Mouse (Mus musculus) kidney, postnatal 36 days (tissue): ENCODE data around the gene Crocc.
A peak's percentile ranks its signal among the peaks of the same experiment; 100 is the strongest.

Source experiments
- DNase-seq, 2 experiments: peaks; one replicate each; pipeline ENCODE4 v3.0.0; 2021 to 2022; ENCODE audit warnings: mixed read lengths in 2 of 2

Gene Crocc

DNA sequence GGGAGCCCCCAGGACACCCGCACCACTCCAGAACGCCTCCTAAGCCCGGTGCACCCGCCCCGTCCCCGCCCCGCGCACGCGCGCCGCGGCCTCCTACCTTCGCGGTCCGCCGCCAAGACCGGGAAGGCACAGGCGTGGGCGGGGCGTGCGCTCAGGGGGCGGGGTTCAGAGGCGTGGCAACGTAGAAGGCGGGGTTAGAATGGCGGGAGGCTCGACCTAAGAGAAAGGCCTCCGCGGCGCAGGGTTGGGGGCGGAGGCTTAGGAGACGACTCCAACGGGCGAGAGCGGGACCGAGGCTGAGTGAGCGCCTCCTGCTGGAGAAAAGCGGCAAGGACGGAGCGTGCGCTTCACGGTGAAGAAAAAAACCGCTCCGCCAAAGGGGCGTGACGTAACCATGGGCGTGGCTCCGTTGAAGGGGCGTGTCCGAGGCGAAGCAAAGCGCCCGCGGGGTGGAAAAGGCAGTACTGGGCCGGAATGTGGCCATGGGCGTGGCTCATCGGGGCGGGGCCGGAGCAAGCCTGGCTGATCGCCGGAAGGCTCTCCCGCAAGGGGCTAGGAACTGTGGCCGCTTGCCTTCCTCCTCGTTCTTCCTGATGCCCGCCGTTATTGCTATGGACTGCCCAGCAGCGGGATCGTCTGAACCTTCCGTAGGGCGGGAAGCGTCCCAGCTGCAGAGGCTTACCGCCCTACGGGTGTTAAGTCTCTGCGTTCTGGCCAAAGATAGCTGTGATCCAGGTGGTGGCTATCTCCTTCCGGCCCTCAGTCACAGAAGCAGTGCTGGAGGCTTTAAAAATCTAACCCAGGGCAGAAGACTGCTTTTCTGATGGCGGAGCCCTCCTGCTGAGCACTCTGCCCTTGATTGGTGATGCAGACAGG, at the start of gene Crocc:
Gene Crocc (minus strand): TSS at position 125 of the 876 bp plus-strand sequence.
- DNase-seq = peak; percentile 99 to 100

DNA sequence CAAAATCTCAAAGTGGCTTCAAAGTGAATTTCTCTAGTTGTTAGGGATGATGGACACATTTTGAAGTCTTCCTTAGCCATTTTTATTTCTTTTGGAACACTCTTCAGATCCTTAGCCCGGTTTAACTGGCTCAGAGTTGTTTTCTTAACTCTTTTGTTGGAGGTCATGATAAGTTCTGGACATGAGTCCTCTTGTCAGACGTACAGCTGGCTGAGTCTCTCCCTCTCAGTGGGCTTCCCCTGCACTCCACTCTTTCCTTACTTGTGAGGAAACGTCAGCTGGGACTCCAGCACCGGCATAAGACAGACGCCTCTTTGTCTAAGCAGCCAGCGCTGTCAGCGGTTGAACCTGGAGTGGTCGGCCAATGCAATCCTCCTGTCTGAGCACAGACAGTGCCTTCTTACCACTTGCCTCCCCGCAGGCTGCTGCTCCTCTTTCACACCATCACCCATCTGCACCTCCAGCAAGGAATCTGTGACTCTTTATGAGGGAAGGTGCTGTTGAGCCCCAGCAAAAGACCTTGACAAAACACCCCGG, 47.9 kb upstream of the Crocc start:
- DNase-seq = no peak

DNA sequence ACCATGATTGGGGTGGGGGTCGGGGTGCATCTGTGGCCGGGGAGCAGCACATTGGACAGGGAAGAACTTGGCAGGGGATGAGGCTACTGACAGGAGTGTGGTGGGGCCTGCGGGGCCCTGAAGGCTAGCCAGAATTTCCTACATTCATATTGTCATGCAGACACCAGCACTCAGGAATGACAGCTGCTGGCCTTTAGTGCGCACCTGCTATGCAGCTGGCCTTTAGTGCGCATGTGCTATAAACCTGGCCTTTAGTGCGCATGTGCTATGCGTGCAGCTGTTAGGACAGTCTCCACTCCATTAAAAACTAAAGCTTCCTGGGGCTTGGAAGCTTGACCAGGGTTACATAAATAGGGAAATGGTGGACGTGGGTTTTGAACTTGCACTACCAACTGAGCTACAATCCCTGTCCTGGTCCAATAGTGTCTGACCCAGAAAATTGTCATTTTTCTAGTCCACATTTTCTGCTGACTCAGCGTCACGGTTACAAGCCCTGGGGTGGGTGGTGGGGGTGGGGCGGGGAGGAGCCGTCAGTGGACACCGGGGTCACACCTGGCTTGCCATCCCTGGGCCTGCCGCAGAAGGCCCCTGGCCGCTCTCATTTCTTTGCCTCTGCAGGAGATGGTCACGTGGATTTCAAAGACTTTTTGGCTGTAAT, 46.3 kb upstream of the Crocc start:
- DNase-seq = no peak

DNA sequence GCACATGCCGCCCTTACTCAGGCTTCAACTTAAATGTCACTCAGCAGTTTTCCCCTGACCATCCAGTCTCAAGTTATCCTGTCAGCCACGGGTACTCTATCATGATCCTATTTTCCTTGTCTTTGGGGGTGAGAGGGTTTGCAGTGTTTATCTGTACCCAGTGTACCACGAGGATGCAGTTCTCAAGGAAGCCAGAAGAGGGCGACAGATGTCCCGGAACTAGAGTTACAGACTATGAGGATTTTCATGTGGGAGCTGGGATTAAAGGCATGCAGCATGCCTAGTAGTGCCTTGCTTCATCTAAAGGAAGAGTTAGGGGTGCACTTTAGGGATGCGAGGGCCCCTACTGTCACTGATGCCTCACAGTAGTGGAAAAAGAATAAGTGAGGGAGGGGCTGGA, 41.5 kb upstream of the Crocc start:
- peak; percentile 29 to 69 for DNase-seq

DNA sequence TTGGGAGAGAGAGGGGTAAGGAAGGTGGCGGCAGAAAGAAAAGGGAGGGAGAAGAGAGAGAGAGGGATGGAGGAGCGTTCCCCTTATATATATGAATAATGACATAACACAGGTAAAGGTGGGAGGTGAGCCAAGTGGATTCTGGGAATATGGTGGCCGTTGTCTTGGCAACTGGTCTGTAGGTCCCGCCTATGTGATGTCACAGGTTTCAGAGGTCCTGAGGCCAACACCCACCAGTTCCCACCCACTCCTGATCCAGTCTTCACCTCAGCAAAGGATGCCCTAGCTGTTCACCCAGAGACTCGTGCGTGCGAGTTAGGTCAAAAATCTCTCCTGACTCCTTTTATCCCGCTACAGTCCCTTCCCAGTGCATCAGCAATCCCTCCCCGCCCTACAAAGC, 40.9 kb upstream of the Crocc start:
- no peak for DNase-seq

DNA sequence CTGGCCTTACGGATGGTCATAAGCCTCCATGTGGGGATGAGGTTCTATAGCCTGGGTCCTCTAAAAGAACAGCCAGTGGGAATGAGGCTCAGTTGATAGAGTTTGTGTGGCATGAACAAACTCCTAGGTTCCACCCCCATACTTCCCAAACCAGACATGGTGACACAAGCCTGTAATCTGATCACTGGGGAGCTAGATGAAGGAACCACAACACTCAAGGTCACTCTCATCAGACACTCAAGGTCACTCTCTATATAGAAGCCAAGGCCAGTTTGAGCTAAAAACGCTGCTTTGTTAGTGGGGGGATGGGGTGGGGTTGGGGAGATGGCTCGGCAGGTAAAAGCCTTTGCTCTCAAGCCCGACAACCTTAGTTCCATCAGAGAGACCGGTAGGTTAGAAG, 39.6 kb upstream of the Crocc start:
- no peak for DNase-seq

DNA sequence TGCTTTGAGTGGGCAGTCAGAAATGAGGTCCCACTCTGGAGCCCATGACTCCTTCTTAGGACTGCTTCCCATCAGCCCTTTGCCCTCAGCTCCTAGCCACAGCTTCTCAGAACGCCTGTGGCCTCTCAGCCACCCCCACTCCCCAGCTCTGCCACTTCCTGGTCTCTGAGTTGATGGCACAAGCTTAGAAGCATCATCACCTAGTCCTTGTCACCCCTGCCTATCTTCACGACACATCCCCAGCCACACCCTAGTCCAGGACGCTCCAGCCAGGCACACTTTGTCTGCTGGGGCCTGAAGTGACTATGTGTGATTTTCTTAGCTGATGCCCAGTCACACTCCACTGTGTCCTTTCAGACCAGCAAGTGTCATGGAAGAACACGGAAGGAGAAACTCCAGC, 38.6 kb upstream of the Crocc start:
- DNase-seq = no peak

DNA sequence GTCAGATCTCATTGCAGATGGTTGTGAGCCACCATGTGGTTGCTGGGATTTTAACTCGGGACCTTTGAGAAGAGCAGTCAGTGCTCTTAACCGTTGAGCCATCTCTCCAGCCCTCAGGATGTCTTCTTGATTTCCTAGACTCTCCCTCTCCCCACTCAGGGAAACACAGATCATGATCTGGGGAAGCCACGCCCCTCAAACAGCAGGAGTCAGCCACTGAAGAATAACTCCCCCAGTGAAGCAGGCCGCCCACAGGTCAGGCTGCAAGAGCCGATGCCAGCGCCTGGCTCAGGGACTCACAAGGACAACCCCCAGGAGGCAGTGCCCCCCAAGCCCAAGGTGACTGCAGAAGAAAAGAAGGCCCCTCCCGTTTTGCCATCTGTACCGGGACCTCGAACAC, 36.4 kb upstream of the Crocc start:
- DNase-seq = no peak

DNA sequence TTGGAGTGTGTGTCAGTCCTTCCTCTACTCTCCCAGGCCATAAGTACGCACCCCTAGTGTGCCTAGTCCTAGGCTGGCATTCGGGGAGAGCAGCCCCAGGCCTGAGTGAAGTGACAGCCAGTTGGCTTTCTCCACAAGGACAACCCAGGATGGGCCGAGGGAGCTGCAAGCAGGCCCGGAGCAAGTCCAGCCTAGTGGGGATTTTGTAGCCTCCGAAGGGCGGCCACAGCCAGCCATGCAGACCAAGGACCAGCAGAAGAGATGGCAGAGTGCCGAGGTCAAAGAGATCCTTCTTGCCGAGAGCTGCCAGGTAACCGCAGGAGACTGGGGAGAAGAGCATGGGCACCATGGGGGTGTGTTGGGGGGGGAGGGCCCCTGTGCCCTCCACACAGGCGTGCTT, 34.7 kb upstream of the Crocc start:
- DNase-seq = peak; percentile 65 to 69

DNA sequence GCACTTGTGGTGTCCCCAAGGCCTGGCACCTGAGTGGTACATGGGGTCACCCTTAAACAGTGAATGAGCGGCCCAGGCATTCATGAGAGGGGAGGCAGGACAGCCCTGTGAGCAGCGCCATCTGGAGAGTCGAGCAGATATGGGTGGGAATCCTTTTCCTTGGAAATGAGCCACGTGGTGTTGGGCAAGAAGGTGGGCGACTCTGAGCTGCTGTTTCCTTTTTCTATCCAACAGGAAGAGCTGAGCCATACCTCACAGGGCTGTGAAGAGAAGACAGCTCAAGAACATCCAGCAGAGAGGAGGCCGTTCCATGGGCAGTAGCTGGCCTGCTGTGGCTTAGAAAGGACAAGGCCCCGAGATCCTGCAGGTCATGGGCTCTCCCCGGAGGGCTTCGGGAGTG, 28.4 kb upstream of the Crocc start:
- no peak for DNase-seq

DNA sequence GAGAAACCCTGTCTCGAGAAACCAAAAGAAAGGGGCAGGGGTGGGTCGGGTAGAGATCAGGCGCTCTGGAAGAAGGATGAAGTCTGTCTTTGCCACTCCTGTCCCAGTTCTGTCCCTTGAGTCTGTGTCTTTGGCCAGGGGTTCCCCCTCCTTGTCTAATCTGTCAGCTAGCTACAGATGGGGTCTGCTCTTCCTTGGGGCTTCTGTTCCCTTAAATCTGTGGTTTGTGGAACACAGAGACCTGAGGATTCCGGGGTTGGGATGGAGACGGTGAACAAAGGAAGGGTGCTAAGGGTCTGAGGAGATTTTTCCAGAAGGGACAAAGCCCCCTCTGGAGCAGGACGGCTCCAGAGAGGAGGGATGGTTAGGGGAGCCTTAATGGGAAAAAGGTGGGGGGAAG, 27.7 kb upstream of the Crocc start, which contains the start of gene Spata21:
Gene Spata21 (plus strand): TSS at position 301 of the 400 bp plus-strand sequence.
- no peak for DNase-seq

DNA sequence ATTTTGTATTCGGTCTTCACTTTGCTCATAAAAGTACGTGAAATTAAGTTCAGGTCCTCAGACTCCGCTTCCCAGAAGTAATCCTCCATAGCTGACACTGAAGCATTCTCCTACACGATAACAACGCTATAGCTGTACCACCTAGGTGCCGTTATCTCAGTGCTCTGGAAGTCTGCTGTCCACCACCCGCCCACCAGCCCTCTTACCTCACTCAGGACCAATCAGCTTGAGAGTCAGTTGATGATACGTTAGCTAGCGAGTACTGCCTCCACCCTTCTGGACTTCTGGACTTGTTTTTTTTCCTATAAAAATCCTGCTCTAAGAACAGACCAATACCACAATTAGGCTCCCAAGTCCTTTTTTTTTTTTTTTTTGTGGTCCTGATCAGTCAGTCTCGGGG, 26.5 kb upstream of the Crocc start:
- DNase-seq = no peak

DNA sequence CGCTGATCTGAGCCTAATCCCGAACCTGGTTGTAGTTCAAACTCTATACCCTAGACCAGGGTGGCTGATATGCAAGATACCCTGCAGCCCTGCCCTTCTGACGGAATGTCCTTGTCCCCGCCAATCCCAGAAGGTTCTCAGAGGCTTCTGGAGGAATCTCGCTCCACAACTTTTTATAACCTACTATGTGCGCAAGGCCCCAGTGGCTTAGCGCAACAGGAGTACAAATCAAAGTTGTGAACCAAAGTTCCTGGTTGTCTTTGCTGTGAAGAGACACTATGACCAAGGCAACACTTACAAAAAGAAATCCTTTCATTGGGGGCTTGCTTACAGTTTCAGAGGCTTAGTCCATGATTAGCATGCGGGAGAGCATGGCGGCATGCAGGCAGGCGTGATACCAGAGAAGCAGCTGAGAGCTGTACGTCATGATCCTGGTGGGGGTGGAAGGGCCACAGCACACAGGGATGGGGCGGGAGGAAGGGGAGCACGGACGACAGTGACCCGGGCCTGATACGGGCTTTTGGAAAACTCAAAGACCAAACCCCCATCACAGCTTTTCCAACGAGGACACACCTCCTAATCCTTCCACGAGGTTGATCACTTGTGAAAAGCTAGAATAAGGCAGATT, 18.3 kb upstream of the Crocc start:
- no peak for DNase-seq

DNA sequence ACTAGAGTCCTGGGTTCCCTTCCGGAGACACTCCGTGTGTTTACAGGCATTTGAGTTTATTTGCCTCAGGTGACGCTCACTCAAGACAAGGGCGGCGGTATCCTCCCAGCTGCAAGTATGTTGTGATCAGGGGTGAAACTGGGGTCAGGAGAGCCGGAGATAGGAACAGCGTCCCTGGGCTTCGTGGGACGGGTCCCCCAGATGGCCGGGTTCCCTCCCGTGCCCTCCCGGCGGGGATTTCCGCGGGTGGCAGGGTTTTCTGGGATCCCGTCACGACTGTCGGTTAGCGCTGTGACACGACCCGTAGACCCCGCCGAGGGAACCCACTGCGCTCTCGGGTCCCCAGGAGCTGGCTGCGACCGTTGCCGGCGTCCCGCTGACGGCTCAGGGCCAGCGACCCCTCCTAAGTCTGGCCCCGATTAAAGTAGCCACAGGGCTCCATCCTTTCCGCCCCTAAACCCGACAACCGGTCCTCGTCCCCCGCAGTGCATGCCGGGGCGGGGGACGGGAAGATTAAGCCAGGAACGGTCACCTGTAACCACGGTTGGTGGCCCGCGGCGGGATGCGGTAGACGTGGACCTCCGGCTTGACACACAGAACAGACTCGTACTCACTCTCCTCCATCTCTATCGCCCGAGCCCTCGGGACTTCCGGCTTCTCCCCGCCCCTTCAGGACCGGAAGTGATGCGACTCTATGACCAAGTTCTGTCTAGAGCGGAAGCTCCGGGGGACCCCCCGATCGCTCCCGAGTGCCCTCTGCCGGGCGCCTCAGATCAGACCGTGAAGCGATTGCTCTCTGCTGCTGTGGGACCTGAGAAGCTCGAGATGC, 17.5 kb upstream of the Crocc start, which contains the start of gene Necap2:
Gene Necap2 (minus strand): TSS at position 677 of the 829 bp plus-strand sequence.
- DNase-seq = peak; percentile 96 to 98

DNA sequence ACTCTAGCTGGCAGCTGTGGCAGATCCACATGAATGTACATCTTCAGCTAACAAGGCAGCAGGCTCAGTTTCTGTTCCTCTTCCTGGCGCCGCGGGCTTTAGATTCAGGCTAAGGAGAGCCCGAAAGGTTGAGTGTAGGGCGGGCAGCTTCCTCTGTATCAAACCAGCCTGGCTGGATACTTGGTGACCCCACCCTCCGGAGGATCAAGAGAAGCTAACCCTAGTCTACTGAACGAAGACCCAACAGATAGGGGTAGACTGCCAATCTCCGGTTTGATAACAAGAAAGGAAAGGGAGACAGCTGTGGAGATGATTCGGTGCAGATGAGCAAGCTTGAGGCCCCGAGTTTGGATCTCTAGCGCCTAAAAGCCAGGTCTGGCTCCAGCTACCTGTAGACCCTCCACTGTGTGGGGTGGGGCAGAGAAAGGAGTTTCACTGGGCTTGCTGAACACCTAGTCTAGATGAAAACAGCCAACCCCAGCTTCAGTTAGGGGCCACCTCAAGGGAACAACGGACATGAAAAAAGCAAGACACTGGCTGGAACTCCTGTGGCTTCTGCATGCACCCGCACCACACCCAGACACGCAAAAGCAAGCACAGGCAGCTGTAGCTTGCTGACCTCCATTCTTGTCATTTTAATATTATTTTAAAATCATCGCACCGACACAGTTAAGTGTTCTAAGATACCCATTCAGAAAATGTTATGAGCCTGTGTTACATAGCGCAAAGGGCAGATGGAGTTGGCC, 16.6 kb upstream of the Crocc start:
- DNase-seq = no peak

DNA sequence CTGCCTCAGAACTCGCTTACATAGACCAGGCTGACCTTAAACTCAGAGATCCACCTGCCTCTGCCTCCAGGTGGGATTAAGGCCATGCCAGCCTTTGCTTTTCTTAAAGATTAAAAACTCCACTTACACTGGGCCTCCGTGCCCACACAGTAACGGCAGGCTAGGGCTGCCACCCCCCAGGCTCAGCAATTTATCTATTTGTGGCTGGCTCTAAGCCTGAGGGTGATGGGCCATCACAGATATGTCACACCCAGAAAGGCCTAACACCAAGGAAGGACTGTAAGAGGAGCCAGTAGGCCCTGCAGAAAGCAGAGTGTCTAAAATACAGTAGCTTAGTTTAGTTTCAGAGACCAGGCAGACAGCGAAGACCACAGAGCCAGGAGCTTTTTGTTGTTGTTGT, 13.8 kb upstream of the Crocc start:
- no peak for DNase-seq

DNA sequence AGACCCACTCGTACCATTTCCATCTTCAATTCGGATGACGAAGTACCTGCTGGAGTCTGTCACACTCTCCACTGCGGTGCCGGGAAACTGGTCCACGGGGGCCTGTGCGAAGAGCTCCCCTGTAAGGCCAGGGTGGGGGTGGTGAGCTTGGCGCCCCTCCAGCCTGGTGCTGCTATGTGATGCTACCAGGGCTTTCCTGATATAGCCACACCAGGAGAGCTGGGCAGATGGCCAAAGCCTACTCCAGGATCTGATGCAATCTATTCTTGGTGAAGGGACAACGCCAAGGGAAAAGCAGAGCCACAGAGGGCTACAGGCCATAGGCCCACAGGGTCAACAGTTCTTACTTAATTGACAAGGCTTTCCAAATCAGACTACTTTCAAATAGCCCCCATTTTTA, 13.3 kb upstream of the Crocc start:
- DNase-seq = peak in 1 of 2 experiments; percentile 58

DNA sequence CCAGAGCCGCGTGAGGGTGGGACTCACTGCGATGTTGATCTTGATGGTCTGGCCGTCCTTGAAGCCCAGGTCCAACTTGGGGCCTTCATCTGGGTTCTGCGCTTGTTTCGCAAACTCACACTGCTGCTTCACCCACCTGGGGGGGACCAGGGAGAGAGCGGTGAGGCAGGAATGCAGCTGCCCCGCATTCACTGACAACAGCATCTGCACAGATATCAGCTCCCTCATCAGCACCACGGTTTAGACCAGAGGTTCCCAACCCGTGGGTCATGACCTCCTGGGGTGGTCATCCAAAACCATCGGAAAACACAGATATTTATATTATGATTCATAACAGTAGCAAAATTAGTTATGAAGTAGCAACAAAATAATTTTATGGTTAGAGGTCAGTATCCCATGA, 12.2 kb upstream of the Crocc start:
- no peak for DNase-seq

DNA sequence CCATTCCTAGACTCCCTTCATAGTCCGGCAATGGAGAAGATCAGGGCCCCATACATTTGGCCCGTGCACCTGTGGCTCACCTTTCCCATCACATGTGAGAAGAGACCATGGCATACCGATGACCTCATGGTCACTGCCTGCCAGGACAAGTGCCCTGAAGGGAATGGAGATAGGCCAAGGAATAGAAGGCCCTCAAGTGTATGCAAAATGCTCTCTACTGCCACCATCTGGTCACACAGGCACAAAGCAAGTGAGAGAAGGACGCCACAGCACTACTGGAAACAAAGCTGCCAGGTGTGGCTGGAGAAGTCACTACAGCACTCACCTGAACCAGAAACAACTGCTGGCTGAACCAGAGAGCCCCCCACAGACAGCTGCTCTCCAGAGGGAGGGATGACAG, 9.4 kb upstream of the Crocc start:
- peak; percentile 55 to 77 for DNase-seq

DNA sequence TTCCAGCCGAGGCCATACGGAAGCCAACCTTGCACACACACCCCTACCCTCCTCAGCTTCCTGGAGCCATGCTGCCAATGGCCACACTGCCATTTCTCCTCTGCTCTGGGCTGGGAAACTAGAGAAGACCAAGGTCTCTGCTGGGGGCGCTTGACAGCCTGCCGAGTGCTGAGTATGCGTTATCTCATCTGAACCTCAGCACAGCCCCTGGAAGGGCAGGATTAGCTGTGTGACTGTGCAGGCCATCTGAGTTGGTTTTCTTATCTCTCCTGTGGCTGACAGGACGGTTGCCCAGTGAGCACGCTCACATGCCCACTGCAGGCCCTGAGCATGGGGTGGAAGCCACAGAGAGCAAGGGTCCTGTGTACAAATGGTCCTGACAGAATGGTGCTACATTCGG, 8.3 kb upstream of the Crocc start:
- DNase-seq = peak in 1 of 2 experiments; percentile 41

DNA sequence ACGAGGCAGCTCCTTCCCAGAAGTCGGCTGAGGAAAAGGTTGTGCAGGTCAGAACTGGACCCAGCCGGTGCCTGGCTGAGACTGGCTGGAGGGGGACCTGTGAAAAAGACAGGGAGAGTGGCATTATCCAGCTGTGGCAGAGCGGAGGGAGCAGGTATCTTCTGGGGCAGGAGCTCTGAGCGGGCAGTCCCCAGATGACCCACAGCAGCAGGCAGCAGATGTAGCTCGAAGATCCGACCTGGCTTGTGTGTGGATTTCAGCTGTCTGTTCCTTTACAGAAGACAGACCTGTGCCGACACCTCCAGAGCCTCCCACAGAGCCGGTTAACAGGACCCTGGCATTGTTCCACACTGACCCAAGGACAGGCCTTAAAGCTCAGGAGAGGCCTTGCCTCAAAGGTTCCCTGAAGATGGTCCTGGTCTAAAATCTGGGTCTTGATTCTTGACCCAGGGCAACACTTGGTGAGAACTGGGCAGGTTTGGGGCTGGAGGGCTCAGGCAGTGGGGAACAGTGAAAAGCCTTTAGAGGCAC, 7.2 kb upstream of the Crocc start:
- peak; percentile 54 to 60 for DNase-seq
